Mouse (Mus musculus): ENCODE results near the gene Foxk2. TPM values are rescaled to one million over a fixed set of nuclear protein-coding genes. Genes with fewer than 3 reads are reported as not detected.
A peak's percentile ranks its signal among the peaks of the same experiment; 100 is the strongest.

The Foxk2 gene
- 38.7 and 51.6 TPM in 2 replicates for total RNA-seq (2021)
- long read RNA-seq, full-length matches to known transcripts = 8 of 40 reads
- long read RNA-seq, partial matches to known transcripts = 15 of 40 reads
- long read RNA-seq, other reads (novel, unspliced or antisense) = 17 of 40 reads

GRCm38 (mm10) chr11:121259160-121260100 lies at the start of gene Foxk2:
Foxk2 (plus strand) TSS chr11:121259990.
- peak; percentile 95 for DNase-seq

GRCm38 (mm10) chr11:121216831-121217230 lies 43.0 kb upstream of the Foxk2 start:
- no peak for DNase-seq

- no peak for DNase-seq
Observed at GRCm38 (mm10) chr11:121219776-121220175, 40.0 kb upstream of the Foxk2 start.

DNA sequence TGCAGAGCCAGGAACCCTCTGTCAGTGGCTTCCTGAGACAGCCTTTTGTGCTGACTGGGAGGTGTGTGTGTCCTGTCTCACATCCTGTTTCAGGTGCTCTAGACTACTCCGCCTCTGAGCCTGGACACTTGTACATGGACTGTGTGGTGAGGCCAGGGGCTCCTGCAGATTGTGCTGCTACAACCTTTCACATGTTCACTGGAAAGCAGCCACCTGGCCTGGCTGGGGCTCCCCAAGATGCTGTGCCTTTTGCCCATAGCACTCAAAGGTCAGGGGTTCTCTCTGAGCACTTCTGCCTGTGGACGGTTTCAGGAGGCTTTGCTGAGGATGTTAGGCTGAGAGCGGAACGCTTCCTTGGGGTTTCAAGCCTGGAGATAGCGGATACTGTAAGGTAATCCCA lies 39.0 kb upstream of the Foxk2 start:
- no peak for DNase-seq

DNA sequence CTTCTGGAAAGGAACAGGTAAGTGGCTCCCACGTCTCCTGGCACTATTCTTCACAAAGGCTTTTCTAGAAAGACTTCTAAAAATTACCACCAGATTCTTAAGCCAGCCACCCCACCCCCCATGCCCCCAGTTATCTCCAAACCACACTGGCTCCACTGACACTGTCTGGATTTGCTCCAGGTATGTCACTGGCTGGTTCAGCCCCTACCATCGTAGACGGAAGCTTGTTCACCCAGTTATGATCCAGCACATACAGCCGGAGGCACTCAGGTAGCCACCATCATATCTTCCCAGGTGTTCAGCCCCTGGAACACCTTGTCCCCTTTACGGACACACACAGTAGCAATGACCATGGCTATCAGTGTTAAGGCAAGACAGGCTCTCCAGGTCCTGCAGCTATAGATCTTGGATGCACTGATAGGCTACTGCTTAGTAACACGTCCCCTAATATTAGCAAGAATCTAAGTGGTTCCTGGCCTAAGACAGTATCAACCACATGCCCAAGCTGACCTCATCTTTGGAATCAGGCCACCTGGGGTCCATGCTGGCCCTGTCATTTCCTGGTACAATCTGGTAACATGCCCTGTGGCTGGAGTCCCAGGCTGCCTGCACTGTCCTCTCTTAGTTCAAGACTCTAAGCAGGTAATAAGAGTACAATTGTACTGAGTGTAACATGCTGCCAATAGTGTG lies 38.3 kb upstream of the Foxk2 start:
- no peak for DNase-seq

DNA sequence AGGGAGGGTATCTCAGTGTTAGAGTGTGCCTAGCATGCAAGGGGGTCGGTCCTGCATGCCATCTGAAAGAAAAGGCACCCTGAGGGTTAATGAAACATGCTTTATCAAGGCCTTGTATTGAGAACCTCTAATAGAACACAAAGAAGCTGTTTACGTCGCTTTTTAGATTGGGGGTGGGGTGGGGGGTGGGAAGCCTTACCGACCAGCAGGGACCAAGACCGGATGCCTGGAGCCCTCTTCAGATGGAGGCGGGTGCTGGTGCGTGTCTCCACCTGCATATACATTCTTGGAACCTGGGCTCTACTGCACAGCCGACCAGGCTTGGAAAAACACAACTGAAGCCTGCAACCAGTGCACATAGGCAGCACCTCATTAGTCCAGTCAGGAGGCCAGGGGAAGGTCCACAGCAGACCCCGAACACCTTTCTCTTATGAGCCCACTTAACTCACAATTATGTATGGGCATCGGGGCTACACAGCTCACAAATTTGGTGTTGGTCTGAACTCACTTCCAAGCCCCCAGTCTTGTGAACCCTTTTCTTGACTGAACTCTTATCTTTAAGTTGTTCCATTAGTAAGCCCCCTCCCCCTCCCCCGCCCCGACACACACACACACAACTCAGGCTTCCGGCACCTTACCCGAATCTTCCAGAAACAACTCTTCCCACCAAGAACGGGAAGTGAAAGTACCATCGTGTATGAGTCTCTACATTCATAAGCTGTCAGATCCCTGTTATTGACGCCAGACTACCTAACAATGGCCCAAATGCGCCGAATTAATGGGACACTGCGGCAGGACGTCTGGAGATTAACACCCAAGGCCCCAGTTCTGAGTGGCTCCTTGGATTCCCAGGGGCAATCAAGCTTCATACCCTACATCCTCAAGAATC lies 31.4 kb upstream of the Foxk2 start:
- no peak for DNase-seq

GRCm38 (mm10) chr11:121229018-121229439 lies 30.8 kb upstream of the Foxk2 start, which contains the start of gene Cybc1:
Cybc1 (minus strand) TSS chr11:121229322.
- peak; percentile 60 for DNase-seq

GRCm38 (mm10) chr11:121231191-121231590 lies 28.6 kb upstream of the Foxk2 start:
- DNase-seq = no peak

- no peak for DNase-seq
Observed at GRCm38 (mm10) chr11:121231628-121232291, 28.0 kb upstream of the Foxk2 start.

DNA sequence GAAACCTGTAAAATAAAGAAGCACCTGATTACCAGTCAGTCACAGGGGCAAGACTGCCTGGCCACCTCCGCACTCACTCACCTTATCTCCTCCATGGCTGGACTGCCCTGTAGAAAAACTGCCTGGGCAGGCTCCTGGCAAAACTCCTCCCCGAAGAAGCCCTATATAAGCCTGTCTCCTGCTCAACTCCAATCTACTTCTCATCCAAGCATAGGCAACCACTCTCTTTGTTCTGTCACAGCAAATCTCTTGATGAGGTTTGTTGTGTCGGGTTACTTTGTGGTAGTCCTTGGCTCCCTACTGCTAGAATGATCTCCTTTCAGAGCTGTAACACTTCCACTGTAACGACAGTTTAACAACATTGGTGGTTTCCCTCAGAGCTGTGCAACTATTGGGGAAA lies 27.1 kb upstream of the Foxk2 start:
- no peak for DNase-seq

GRCm38 (mm10) chr11:121235475-121236238 lies 24.1 kb upstream of the Foxk2 start:
- no peak for DNase-seq

- peak; percentile 96 for DNase-seq
Observed at GRCm38 (mm10) chr11:121236564-121237344, 23.0 kb upstream of the Foxk2 start, which contains the start of gene Narf. Narf (plus strand) TSS chr11:121237253.

GRCm38 (mm10) chr11:121237345-121238128 lies 22.3 kb upstream of the Foxk2 start:
- DNase-seq = no peak

- no peak for DNase-seq
Observed at GRCm38 (mm10) chr11:121239669-121240068, 20.1 kb upstream of the Foxk2 start.

DNA sequence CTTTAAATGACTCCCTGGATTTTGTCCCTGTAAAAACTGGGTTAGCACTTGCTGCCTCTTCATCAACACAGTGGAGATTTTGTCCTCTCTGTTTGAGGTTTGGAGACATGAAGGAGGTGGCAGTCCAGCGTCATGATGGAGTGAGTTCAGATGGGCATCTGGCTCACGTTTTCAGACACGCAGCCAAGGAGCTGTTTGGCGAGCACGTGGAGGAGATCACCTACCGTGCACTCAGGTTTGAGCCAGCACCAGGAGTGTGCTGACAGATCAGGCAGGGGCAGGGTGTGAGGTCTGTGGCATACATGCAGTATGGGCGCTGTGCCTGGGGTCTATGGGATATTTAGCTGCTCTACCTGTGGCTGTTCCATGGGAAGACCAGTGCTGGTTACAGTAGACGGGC lies 9.6 kb upstream of the Foxk2 start:
- no peak for DNase-seq

DNA sequence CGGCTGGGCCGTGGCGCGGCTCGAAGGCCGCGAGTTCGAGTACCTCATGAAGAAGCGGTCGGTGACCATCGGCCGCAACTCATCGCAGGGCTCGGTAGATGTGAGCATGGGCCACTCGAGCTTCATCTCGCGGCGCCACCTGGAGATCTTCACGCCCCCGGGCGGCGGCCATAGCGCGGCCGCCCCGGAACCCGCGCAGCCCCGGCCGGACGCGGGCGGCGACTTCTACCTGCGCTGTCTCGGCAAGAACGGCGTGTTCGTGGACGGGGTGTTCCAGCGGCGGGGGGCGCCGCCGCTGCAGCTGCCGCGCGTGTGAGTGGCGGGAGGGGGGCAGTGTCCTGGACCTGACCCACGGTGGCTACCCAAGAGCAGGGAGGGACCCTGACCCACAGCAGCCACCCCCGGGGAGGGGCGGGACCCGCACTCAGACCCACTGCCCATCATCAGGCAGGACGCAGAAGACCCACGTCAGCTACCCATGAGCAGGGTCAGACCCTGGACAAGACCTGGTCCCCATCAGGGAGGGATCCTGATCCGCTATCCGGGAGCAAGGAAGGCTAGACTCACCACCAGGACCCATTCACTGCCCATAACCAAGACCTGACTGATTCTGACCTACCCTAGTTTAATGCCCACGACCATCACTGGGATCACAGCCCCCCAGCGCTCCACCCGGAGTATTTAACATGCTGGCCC lies 569 bp downstream of the Foxk2 start:
- peak; percentile 36 for DNase-seq

- DNase-seq = no peak
Observed at GRCm38 (mm10) chr11:121261074-121261473, 1.3 kb downstream of the Foxk2 start.

DNA sequence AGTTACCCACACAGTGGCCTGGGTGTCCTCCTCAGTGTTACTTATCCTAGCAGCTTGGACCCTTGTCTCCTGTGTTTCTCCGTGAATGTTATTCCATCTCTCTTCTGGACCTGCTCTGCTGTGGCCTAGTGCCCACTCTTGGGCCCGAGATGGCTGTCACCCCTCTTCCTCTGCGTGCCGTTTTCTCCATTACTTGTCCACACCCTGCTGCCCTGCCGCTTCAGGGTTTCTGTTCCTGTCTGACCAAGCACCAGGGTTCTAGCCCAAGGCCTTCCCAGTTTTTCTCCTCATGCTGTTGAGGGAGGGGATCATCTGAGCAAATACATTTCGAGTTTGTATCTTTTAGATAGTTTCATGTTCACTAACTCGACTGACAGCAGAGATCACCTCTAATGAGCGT lies 17.7 kb downstream of the Foxk2 start:
- DNase-seq = no peak

Data from adrenal gland, postnatal 25 days (tissue).